Mouse (Mus musculus) left cerebral cortex, postnatal 10 days (tissue): ENCODE results near the gene Trappc2. TPM values are rescaled to one million over a fixed set of nuclear protein-coding genes. Genes with fewer than 3 reads are reported as not detected.

Experiments used
- total RNA-seq, 2 experiments: library from RNA; stranded (reverse); gene quantifications; 2 replicates each; pipeline ENCODE4 v1.2.3; 2021

Gene Trappc2
- total RNA-seq, 2 experiments from 2014 or later: 52.4 to 53.8 TPM

Other genes starting within 250 kb of the Trappc2 start
- 100 to 1,000 TPM; 752 to 763 TPM for gene Gpm6b, start 201.7 kb upstream of the Trappc2 start, total RNA-seq
- 1 to 10 TPM; 5.7 to 6.3 TPM for gene Ofd1, start 130 bp downstream of the Trappc2 start, total RNA-seq
- gene Rab9, start 39.3 kb downstream of the Trappc2 start, total RNA-seq: 10 to 100 TPM; 36.6 to 39.2 TPM
- 1 to 10 TPM; 1.8 to 2.0 TPM for gene Tceanc, start 78.0 kb downstream of the Trappc2 start, total RNA-seq
- gene Egfl6, start 145.1 kb downstream of the Trappc2 start, total RNA-seq: 1 to 10 TPM; 3.1 to 3.5 TPM